Mouse (Mus musculus) kidney, embryonic 14.5 days (tissue): Measurements from ENCODE around the gene Tgm5. TPM values are rescaled to one million over a fixed set of nuclear protein-coding genes. Genes with fewer than 3 reads are reported as not detected.

Experiments
- ATAC-seq: fragments of 200-750 bp; cut with Nextera tagmentation; 2 replicates; pipeline ENCODE4 v1.8.0; 2017; ENCODE audit warnings: moderate number of reproducible peaks, mild to moderate bottlenecking, moderate TSS enrichment, moderate library complexity; ENCODE audit not compliant: low FRiP score, low TSS enrichment
- H3K27ac ChIP-seq: fragments of 300-500 bp; sonication (generic); 2 replicates; pipeline ENCODE4 v1.5.1; 2014; ENCODE audit warnings: low read depth, mild to moderate bottlenecking, low read length, moderate library complexity, mixed read lengths
- H3K27me3 ChIP-seq: fragments of 300-500 bp; sonication (generic); 2 replicates; pipeline ENCODE4 v1.6.1; 2014; ENCODE audit warnings: mild to moderate bottlenecking, low read length; ENCODE audit not compliant: control insufficient read depth, insufficient read depth
- H3K36me3 ChIP-seq: fragments of 300-500 bp; sonication (generic); 2 replicates; pipeline ENCODE4 v1.6.1; 2014; ENCODE audit warnings: low read length, mixed read lengths; ENCODE audit not compliant: control insufficient read depth, insufficient read depth
- H3K4me1 ChIP-seq: fragments of 300-500 bp; sonication (generic); 2 replicates; pipeline ENCODE4 v1.6.1; 2014; ENCODE audit warnings: low read length, mixed read lengths; ENCODE audit not compliant: control insufficient read depth, insufficient read depth
- H3K4me2 ChIP-seq: fragments of 300-500 bp; sonication (generic); replicated peaks from 2 replicates; pipeline ENCODE4 v1.6.1; 2014; ENCODE audit warnings: low read depth, mild to moderate bottlenecking, low read length
- H3K4me3 ChIP-seq: fragments of 300-500 bp; sonication (generic); 2 replicates; pipeline ENCODE4 v1.5.1; 2014; ENCODE audit warnings: mild to moderate bottlenecking, low read length
- H3K9ac ChIP-seq: fragments of 300-500 bp; sonication (generic); 2 replicates; pipeline ENCODE4 v1.6.1; 2014; ENCODE audit warnings: low read depth, mild to moderate bottlenecking, low read length, moderate library complexity
- H3K9me3 ChIP-seq: fragments of 300-500 bp; sonication (generic); 2 replicates; pipeline ENCODE4 v1.6.1; 2016; ENCODE audit warnings: low read length; ENCODE audit not compliant: control insufficient read depth
- WGBS: fragments of 180-500 bp; shearing (Covaris S2); extraction: QIAGEN DNeasy Blood & Tissue Kit; methylation state at CpG from one replicate; pipeline ENCODE4 v1.1.7; 2014; 5-methylcytosine and 5-hydroxymethylcytosine counted together
- polyA plus RNA-seq: library from polyadenylated mRNA; unstranded; fragments of >200 nt; fragmentation: Nextera tagmentation; extraction: Ambion mirVana; gene quantifications from 2 replicates; pipeline ENCODE4 v1.2.1, GENCODE M21; 2014

Tgm5 gene
- polyA plus RNA-seq, 1 experiment from 2014 or later: 8.4 TPM

DNA sequence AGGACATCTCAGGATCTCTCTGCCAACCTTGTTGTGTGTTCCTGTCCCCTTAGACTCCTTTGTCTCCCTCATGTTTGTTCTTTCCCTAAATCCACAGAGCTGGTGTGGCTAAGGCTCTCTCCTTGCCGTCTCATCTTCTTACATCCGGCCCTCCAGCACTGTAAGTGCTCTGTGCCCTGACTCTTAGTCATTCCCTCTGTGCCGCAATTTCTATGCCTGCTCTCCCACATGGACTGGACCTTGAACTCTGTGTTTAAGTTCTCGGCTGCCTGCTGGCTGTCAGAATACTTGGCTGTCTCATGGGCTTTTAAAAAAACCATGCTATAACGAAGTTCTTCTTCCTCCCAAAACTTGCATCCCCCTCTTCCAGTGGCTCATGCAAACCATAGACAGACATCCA lies 62.7 kb downstream of the Tgm5 start:
- no peak overlapping the region for H3K27ac ChIP-seq
- H3K4me3 ChIP-seq: no peak overlapping the region
- no peaks in the 10 kb centered on the region for H3K36me3 ChIP-seq
- H3K9ac ChIP-seq: no peak overlapping the region
- 57% methylated on average over 5 of the region's 5 CpGs for WGBS
- H3K4me1 ChIP-seq: no peaks in the 10 kb centered on the region
- ATAC-seq: no peak
- H3K27me3 ChIP-seq: no peaks in the 10 kb centered on the region
- H3K9me3 ChIP-seq: no peaks in the 10 kb centered on the region
- no peak overlapping the region for H3K4me2 ChIP-seq

DNA sequence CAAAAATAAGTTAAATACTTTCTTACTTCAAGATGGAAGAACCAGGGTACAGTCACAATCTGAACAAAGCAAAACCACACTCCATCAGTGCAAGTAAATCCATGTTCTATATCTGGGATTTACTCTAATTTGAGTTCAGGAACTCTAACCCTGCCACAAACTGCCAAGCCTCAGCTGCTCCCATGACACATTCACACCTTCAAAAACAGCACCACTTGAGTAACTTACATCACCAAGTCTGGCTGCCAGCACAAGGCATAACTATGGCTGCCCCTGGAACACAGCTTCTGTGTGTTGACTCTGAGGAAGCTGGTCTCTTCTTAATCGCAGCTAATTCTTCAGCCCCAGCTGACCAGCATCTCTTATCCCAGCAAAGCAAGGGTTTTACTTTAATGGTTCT lies 68.5 kb downstream of the Tgm5 start:
- no peak for ATAC-seq
- H3K27ac ChIP-seq: no peak overlapping the region
- H3K4me1 ChIP-seq: no peaks in the 10 kb centered on the region
- H3K9ac ChIP-seq: no peak overlapping the region
- H3K4me2 ChIP-seq: no peak overlapping the region
- H3K4me3 ChIP-seq: no peak overlapping the region
- no peaks in the 10 kb centered on the region for H3K27me3 ChIP-seq
- H3K36me3 ChIP-seq: peaks cover 31% of the 10 kb centered on the region
- WGBS: 90% methylated on average over 1 of the region's 1 CpGs
- no peaks in the 10 kb centered on the region for H3K9me3 ChIP-seq

DNA sequence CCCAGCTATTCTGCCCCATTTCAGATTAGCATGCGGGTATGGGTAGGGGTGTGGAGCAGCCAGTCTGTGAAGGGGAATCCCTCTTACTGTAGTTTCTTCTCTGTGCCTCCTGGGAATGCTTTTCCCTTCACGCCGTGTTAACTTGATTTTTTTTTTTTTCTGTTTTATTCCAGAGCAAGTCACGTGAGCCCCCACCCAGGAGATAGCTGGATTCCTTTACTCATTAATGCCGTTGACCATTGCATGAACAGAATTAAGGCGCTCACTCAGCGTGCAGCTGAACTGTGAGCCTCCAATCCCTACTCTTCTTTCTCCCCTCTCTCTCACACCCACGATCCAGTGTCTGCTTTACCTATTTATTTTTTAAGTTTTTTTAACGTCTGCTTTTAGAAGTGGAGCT lies 69.4 kb downstream of the Tgm5 start:
- H3K4me1 ChIP-seq: no peaks in the 10 kb centered on the region
- no peak for ATAC-seq
- peaks cover 35% of the 10 kb centered on the region for H3K36me3 ChIP-seq
- H3K27me3 ChIP-seq: no peaks in the 10 kb centered on the region
- H3K4me2 ChIP-seq: no peak overlapping the region
- no peak overlapping the region for H3K27ac ChIP-seq
- WGBS: 87% methylated on average over 9 of the region's 9 CpGs
- no peak overlapping the region for H3K4me3 ChIP-seq
- no peak overlapping the region for H3K9ac ChIP-seq
- H3K9me3 ChIP-seq: no peaks in the 10 kb centered on the region

DNA sequence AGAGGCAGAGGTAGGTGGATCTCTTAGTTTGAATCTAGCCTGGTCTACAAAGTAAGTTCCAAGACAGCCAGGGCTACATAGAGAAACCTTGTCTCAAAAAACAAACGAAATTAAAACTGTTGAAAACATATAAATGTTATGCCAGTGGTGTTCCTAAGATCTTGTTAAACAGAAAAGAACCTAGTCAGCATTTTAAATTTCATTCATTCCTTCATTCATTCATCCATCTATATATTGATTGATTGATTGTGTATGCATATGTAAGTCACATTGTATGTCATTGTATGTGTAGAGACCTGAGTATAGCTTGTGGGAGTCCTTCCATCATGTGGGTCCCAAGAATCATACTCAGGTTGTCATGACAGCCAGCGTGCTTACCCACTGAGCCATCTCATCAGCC lies 70.1 kb downstream of the Tgm5 start:
- WGBS: 88% methylated on average over 2 of the region's 2 CpGs
- Histone ChIP-seq H3K36me3 (peaks cover 37% of the 10 kb centered on the region), H3K4me3 (no peak overlapping the region), H3K9me3 (no peaks in the 10 kb centered on the region), H3K9ac (no peak overlapping the region), H3K4me2 (no peak overlapping the region), H3K27me3 (no peaks in the 10 kb centered on the region), H3K27ac (no peak overlapping the region), H3K4me1 (no peaks in the 10 kb centered on the region)
- no peak for ATAC-seq

DNA sequence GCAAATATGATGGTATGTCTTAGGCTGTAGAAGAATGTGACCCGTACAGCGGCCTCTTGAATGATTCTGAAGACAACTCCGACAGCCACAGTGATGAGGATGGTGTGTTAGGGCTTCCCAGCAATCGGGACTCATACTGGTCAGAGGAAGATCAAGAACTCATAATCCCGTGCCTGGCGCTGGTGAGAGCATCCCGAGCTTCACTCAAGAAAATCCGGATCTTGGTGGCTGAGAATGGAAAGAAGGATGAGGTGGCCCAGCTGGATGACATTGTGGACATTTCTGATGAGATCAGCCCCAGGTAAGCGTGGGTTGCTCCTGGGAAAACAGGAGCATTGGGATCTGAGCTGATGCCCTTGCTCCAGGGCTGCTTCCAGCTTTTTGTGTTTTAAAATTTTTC lies 73.0 kb downstream of the Tgm5 start:
- Histone ChIP-seq H3K36me3 (peaks cover 37% of the 10 kb centered on the region), H3K9ac (no peak overlapping the region), H3K27ac (no peak overlapping the region), H3K9me3 (no peaks in the 10 kb centered on the region), H3K4me3 (no peak overlapping the region), H3K27me3 (no peaks in the 10 kb centered on the region), H3K4me1 (peaks cover 7% of the 10 kb centered on the region; the same call in 1 of the 2 replicates), H3K4me2 (no peak overlapping the region)
- 89% methylated on average over 9 of the region's 9 CpGs for WGBS
- ATAC-seq: no peak

DNA sequence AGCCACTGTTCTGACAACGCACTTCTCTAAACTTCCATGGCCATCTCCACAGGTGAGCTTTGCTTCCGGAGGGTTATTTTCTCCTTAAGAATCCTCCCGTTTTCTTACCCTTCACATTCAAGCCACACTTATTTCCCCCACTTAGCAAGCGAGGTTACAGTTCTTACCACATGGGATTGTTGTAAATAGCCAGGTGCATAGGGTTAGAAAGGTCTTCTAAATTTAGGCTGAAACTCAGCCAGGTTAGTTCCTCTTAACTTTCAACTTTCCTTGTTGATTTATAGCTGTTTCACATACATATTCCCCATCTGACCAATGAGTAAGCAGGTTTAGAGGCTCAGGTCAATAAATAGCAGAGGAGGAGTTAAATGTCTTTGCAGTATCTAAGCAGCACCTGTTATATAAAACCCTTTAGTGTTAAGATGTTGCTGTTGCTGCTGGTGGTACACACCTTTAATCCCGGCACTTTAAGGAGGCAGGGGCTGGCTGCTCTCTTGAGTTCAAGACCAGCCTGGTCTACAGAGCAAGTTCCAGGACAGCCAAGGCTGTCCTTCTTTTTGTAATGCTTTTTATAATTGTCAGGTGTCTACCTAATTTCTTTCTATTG lies 76.5 kb downstream of the Tgm5 start:
- H3K36me3 ChIP-seq: peaks cover 15% of the 10 kb centered on the region; the same call in 1 of the 2 replicates
- H3K9me3 ChIP-seq: no peaks in the 10 kb centered on the region
- H3K27me3 ChIP-seq: no peaks in the 10 kb centered on the region
- peak overlapping the region; percentile 84 for H3K4me3 ChIP-seq
- ATAC-seq: no peak
- 21% methylated on average over 5 of the region's 5 CpGs for WGBS
- no peak overlapping the region for H3K27ac ChIP-seq
- peak overlapping the region; percentile 81 for H3K4me2 ChIP-seq
- H3K9ac ChIP-seq: peak overlapping the region; percentile 72; the same call in 1 of the 2 replicates
- H3K4me1 ChIP-seq: peaks cover 7% of the 10 kb centered on the region; the same call in 1 of the 2 replicates

DNA sequence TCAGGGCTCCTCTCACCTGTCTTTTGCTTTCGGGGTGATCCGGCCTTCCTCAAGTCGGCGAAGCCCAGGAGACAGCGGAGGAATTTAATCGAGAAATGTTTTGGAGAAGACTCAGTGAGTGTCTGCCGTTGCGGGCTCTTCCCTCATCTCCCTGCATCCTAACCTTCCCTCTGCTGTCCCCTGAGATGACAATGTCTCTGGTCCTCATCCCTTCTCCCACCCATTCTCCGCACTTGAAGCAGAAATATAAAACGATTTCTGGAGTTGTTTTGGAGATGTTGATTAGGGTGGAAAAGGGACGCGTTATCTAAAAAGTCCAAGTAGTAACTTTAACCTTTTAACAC lies 77.0 kb downstream of the Tgm5 start:
- Histone ChIP-seq H3K27me3 (no peaks in the 10 kb centered on the region), H3K27ac (no peak overlapping the region; the same call in 1 of the 2 replicates), H3K4me3 (peak overlapping the region; percentile 84), H3K4me2 (peak overlapping the region; percentile 81), H3K4me1 (peaks cover 7% of the 10 kb centered on the region; the same call in 1 of the 2 replicates), H3K36me3 (peaks cover 13% of the 10 kb centered on the region; the same call in 1 of the 2 replicates), H3K9me3 (no peaks in the 10 kb centered on the region), H3K9ac (peak overlapping the region; percentile 72)
- WGBS: 1% methylated on average over 12 of the region's 12 CpGs
- ATAC-seq: peak; percentile 9; the same call in 1 of the 2 replicates

DNA sequence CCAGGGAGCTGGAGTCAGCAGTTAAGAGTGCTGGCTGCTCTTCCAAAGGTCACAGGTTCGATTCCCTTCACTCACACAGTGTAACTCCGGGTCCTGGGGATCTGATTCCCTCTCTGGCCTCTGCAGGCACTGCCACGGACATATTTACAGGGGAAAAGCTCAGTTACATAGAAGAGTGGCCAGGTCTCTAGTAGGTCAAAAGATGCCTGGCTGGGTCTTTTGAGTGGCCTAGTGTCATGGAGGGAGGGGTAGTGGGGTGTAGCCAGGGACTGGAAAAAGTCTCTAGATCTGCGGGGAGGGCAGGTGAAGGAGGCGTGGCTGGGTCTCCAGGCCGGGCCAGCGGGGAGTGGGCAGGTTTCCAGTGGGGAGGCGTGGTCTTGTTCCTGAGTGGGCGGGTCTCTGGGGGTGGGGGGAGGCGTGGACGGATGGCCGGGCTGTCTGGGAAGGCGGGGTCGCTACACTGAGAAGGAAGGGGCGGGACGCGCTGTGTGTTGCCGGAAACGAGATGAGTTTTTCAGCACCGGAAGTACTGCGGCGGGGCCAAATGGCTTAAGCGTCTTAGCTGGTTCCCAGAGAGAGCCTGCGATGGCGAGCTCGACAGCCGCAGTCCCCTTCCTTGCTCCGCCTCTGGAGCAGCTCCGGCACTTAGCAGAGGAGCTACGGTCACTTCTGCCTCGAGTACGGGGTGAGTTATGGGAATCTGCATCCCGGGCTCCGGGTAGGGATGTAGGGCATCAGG lies 77.5 kb downstream of the Tgm5 start, which contains the start of gene Ccndbp1:
Gene Ccndbp1 (plus strand): TSS at position 479 of the 739 bp plus-strand sequence.
- H3K4me2 ChIP-seq: peak within 1 kb of the TSS; percentile 81
- no peaks in the 10 kb centered on the region for H3K27me3 ChIP-seq
- no peaks in the 10 kb centered on the region for H3K9me3 ChIP-seq
- H3K36me3 ChIP-seq: peaks cover 13% of the 10 kb centered on the region; the same call in 1 of the 2 replicates
- WGBS: 2% methylated on average over 34 of the region's 34 CpGs
- peaks cover 7% of the 10 kb centered on the region; the same call in 1 of the 2 replicates for H3K4me1 ChIP-seq
- no peak within 1 kb of the TSS; the same call in 1 of the 2 replicates for H3K27ac ChIP-seq
- ATAC-seq: peak; percentile 98
- peak within 1 kb of the TSS; percentile 72 for H3K9ac ChIP-seq
- peak within 1 kb of the TSS; percentile 84 for H3K4me3 ChIP-seq

DNA sequence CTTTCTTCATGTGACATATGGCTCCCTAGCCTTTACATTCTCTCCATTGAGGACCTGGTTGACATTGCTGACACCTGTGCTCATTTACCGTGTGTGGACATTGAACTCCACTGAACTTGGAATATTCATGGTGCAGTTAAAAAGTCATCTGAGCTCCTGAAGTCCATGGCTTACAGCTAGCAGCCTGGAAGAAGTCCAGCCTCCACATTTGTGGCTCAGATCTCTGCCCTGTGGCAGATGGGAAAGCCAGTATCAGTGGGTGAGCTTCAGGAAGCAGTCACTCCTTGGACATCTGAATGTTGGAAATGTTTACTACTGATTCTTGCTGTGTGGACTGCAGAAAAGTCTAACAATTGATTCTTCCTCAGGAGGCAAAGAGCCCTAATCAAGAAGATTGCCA lies 78.7 kb downstream of the Tgm5 start:
- ATAC-seq: no peak
- H3K27ac ChIP-seq: no peak overlapping the region
- 76% methylated on average over 1 of the region's 1 CpGs for WGBS

More for the DNA sequence above, 78.7 kb downstream of the Tgm5 start:
- H3K4me2 ChIP-seq: no peak overlapping the region
- no peak overlapping the region for H3K9ac ChIP-seq
- no peaks in the 10 kb centered on the region for H3K9me3 ChIP-seq
- peaks cover 7% of the 10 kb centered on the region; the same call in 1 of the 2 replicates for H3K4me1 ChIP-seq
- H3K4me3 ChIP-seq: no peak overlapping the region
- peaks cover 7% of the 10 kb centered on the region; the same call in 1 of the 2 replicates for H3K36me3 ChIP-seq
- no peaks in the 10 kb centered on the region for H3K27me3 ChIP-seq
